Mouse (Mus musculus): ENCODE measurements around the gene Helz.

Gene Helz

DNA sequence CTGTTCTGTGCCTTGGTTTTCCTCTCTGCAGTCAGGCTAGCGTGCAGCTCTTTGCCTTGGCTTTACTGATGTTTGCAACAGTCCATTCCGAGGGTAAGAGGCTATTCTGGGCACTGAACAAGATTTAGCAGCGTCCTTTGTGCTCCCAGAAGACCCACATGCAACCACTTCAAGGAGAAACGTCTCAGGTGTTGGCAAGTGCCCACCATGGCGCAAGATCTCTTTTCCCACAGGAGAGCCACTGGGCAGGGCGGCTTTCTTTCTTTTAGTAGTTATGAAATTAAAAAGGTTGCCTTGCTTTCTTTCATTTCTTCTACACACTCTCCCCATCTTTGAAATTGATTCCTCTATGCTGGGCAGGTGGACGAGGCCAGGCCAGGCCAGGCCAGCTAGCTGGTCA lies 181.4 kb downstream of the Helz start:
- peak; percentile 15 for DNase-seq

GRCm38 (mm10) chr11:107730940-107731339 lies 183.2 kb downstream of the Helz start:
- DNase-seq: no peak

GRCm38 (mm10) chr11:107731498-107731897 lies 183.8 kb downstream of the Helz start:
- no peak for DNase-seq

- DNase-seq: peak; percentile 62
These were observed 186.4 kb downstream of the Helz start for GRCm38 (mm10) chr11:107734133-107734532.

GRCm38 (mm10) chr11:107737886-107738285 lies 190.2 kb downstream of the Helz start:
- DNase-seq: no peak

DNA sequence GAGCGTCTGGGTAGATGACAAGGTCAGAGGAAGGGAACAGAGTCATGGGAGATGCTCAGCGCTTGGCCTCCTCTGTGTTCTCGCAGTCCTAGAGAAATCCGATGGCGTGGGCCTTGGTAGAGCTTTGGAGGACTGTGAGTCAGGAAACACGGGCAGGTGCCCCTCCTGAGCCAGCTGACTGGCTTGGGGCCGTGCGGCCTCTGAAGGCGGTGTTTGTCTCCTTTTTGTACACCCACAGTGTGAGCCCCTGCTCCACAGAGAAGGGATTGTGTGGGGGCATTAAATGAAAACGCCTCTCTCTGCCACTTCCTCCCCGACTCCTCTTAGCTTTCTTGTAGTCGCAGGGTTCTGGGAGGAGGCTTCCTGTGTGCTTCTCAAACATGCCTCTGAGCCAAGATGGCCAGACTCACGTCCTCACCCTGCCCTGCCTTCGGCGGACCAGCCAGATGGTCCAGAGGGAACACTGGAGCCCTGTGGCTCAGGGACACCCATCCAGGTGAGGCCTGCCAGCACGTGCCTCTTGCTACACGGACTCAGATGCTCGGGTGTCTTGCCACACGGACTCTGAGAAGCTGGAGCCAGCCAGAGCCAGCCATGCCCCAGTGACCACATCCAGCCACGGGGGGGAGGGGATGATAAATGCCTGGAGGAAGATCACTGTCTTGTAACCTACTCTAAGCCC lies 190.8 kb downstream of the Helz start:
- DNase-seq: no peak

DNA sequence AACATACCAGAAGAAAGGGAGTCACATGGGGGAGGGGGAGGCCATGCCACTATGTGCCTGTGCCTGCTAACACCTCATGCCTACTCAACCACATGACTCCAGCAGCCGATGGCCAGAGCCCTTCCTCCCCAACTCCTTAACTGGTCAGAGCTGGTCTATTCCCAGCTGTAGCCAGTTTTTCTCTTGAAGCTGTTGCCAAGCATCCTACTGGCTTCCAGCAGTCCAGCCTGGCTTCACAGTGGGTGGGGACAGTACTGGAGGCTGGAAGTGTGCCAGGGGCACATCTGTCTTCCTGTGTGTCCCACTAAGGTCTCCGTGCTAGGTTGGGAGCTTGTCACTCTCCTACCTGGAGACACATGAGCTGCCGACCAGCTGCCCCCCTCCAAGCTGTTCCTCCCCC lies 195.4 kb downstream of the Helz start:
- DNase-seq: no peak
